Mouse (Mus musculus): Measurements from ENCODE around the gene Dcun1d1. TPM values are rescaled to one million over a fixed set of nuclear protein-coding genes. Genes with fewer than 3 reads are reported as not detected.

Gene Dcun1d1
- polyA plus RNA-seq, 1 experiment = 28.0 TPM

GRCm38 (mm10) chr3:35899109-35899508, 38.1 kb downstream of the Dcun1d1 start:
- no peak for TF ChIP-seq CTCF (IDR thresholded peaks at IDR 0.05; ENCODE audit: control insufficient read depth, insufficient read depth, low read length)
- TF ChIP-seq POLR2A (IDR thresholded peaks at IDR 0.05; ENCODE audit: borderline replicate concordance, control insufficient read depth, low read depth, low read length) = no peak
- H3K4me3 ChIP-seq (replicated peaks; ENCODE audit: control insufficient read depth, low read depth, low read length) = no peak overlapping the region
- no peak overlapping the region for H3K27ac ChIP-seq (ENCODE audit: control insufficient read depth, insufficient read depth, low read depth, low read length, poor library complexity)
- peaks cover 3% of the 10 kb centered on the region; the same call in 1 of the 2 replicates for H3K4me1 ChIP-seq (ENCODE audit: control insufficient read depth, insufficient read depth, low read length)
- WGBS = 53% methylated on average over 3 of the region's 3 CpGs

- no peak for TF ChIP-seq CTCF (IDR thresholded peaks at IDR 0.05; ENCODE audit: control insufficient read depth, insufficient read depth, low read length)
- TF ChIP-seq POLR2A (IDR thresholded peaks at IDR 0.05; ENCODE audit: borderline replicate concordance, control insufficient read depth, low read depth, low read length) = no peak
- 99% methylated on average over 2 of the region's 2 CpGs for WGBS
- Histone ChIP-seq H3K4me3 (replicated peaks; ENCODE audit: control insufficient read depth, low read depth, low read length) (no peak overlapping the region), H3K4me1 (ENCODE audit: control insufficient read depth, insufficient read depth, low read length) (peaks cover 3% of the 10 kb centered on the region; the same call in 1 of the 2 replicates), H3K27ac (ENCODE audit: control insufficient read depth, insufficient read depth, low read depth, low read length, poor library complexity) (no peak overlapping the region)
These were observed 39.3 kb downstream of the Dcun1d1 start for GRCm38 (mm10) chr3:35897900-35898299.

GRCm38 (mm10) chr3:35893156-35893555, 44.1 kb downstream of the Dcun1d1 start:
- no peak overlapping the region for H3K4me3 ChIP-seq (replicated peaks; ENCODE audit: control insufficient read depth, low read depth, low read length)
- H3K27ac ChIP-seq (ENCODE audit: control insufficient read depth, insufficient read depth, low read depth, low read length, poor library complexity) = no peak overlapping the region
- H3K4me1 ChIP-seq (ENCODE audit: control insufficient read depth, insufficient read depth, low read length) = no peaks in the 10 kb centered on the region
- 71% methylated on average over 5 of the region's 5 CpGs for WGBS
- TF ChIP-seq POLR2A (IDR thresholded peaks at IDR 0.05; ENCODE audit: borderline replicate concordance, control insufficient read depth, low read depth, low read length) (no peak), CTCF (IDR thresholded peaks at IDR 0.05; ENCODE audit: control insufficient read depth, insufficient read depth, low read length) (no peak)

- 92% methylated on average over 4 of the region's 4 CpGs for WGBS
- no peak for TF ChIP-seq CTCF (IDR thresholded peaks at IDR 0.05; ENCODE audit: control insufficient read depth, insufficient read depth, low read length)
- TF ChIP-seq POLR2A (IDR thresholded peaks at IDR 0.05; ENCODE audit: borderline replicate concordance, control insufficient read depth, low read depth, low read length) = no peak
- H3K27ac ChIP-seq (ENCODE audit: control insufficient read depth, insufficient read depth, low read depth, low read length, poor library complexity) = no peak overlapping the region
- H3K4me3 ChIP-seq (replicated peaks; ENCODE audit: control insufficient read depth, low read depth, low read length) = no peak overlapping the region
- H3K4me1 ChIP-seq (ENCODE audit: control insufficient read depth, insufficient read depth, low read length) = no peaks in the 10 kb centered on the region
These were observed 46.1 kb downstream of the Dcun1d1 start for GRCm38 (mm10) chr3:35891123-35891522.

- Histone ChIP-seq H3K27ac (ENCODE audit: control insufficient read depth, insufficient read depth, low read depth, low read length, poor library complexity) (no peak overlapping the region), H3K4me1 (ENCODE audit: control insufficient read depth, insufficient read depth, low read length) (no peaks in the 10 kb centered on the region), H3K4me3 (replicated peaks; ENCODE audit: control insufficient read depth, low read depth, low read length) (no peak overlapping the region)
- no peak for TF ChIP-seq POLR2A (IDR thresholded peaks at IDR 0.05; ENCODE audit: borderline replicate concordance, control insufficient read depth, low read depth, low read length)
- TF ChIP-seq CTCF (IDR thresholded peaks at IDR 0.05; ENCODE audit: control insufficient read depth, insufficient read depth, low read length) = no peak
- WGBS = 85% methylated on average over 2 of the region's 2 CpGs
These were observed 47.7 kb downstream of the Dcun1d1 start for GRCm38 (mm10) chr3:35889531-35889930.

GRCm38 (mm10) chr3:35883267-35883666, 54.0 kb downstream of the Dcun1d1 start:
- Histone ChIP-seq H3K4me1 (ENCODE audit: control insufficient read depth, insufficient read depth, low read length) (no peaks in the 10 kb centered on the region), H3K4me3 (replicated peaks; ENCODE audit: control insufficient read depth, low read depth, low read length) (no peak overlapping the region), H3K27ac (ENCODE audit: control insufficient read depth, insufficient read depth, low read depth, low read length, poor library complexity) (no peak overlapping the region)
- TF ChIP-seq CTCF (IDR thresholded peaks at IDR 0.05; ENCODE audit: control insufficient read depth, insufficient read depth, low read length) (no peak), POLR2A (IDR thresholded peaks at IDR 0.05; ENCODE audit: borderline replicate concordance, control insufficient read depth, low read depth, low read length) (no peak)

- WGBS = 95% methylated on average over 9 of the region's 9 CpGs
- no peak overlapping the region for H3K27ac ChIP-seq (ENCODE audit: control insufficient read depth, insufficient read depth, low read depth, low read length, poor library complexity)
- no peak overlapping the region for H3K4me3 ChIP-seq (replicated peaks; ENCODE audit: control insufficient read depth, low read depth, low read length)
- H3K4me1 ChIP-seq (ENCODE audit: control insufficient read depth, insufficient read depth, low read length) = no peaks in the 10 kb centered on the region
- TF ChIP-seq POLR2A (IDR thresholded peaks at IDR 0.05; ENCODE audit: borderline replicate concordance, control insufficient read depth, low read depth, low read length) (no peak), CTCF (IDR thresholded peaks at IDR 0.05; ENCODE audit: control insufficient read depth, insufficient read depth, low read length) (no peak)
These were observed 87.9 kb downstream of the Dcun1d1 start for GRCm38 (mm10) chr3:35849326-35849725.

Other genes with a start within 250 kb of the Dcun1d1 start
- gene Atp11b, start 183.3 kb downstream of the Dcun1d1 start, polyA plus RNA-seq (2011; ENCODE audit: insufficient read depth, insufficient read length, low replicate concordance, missing spikeins) = 10.3 and 15.9 TPM in 2 replicates
- 3.5 and 12.6 TPM in 2 replicates for gene Mccc1, start 63.2 kb upstream of the Dcun1d1 start, polyA plus RNA-seq (2011; ENCODE audit: insufficient read depth, insufficient read length, low replicate concordance, missing spikeins)
- not detected in 2 replicates for gene Ccdc144b, start 116.1 kb upstream of the Dcun1d1 start, polyA plus RNA-seq (2011; ENCODE audit: insufficient read depth, insufficient read length, low replicate concordance, missing spikeins)
- gene Acad9, start 128.5 kb upstream of the Dcun1d1 start, polyA plus RNA-seq (2011; ENCODE audit: insufficient read depth, insufficient read length, low replicate concordance, missing spikeins) = 7.4 and 16.7 TPM in 2 replicates
- 0.45 and 0.92 TPM in 2 replicates for gene D3Ertd254e, start 213.6 kb upstream of the Dcun1d1 start, polyA plus RNA-seq (2011; ENCODE audit: insufficient read depth, insufficient read length, low replicate concordance, missing spikeins)

Data from bone marrow, adult 2 months (tissue).